Mouse (Mus musculus) MEL (cell line): ENCODE results near the gene Ksr1. TPM values are rescaled to one million over a fixed set of nuclear protein-coding genes. Genes with fewer than 3 reads are reported as not detected.

Source experiments
- DNase-seq: peaks from one replicate; pipeline ENCODE4 v3.0.0; 2011; ENCODE audit warnings: low read depth, low spot score
- H3K27ac ChIP-seq: 2 replicates; pipeline ENCODE4 v1.5.1; 2012; ENCODE audit warnings: low read depth, mild to moderate bottlenecking, control low read depth, low read length, moderate library complexity; ENCODE audit not compliant: control insufficient read depth
- H3K27me3 ChIP-seq, 2 experiments: fragments of 150-350 bp in 1 of 2; sonication (generic) in 1 of 2; 2 replicates each; pipeline ENCODE4 v1.6.1; 2012; ENCODE audit warnings: low read length in 2 of 2, mild to moderate bottlenecking in 2 of 2, improper control_type of control experiment in 1 of 2, moderate library complexity in 1 of 2; ENCODE audit not compliant: insufficient read depth in 2 of 2, control insufficient read depth in 1 of 2
- H3K36me3 ChIP-seq, 2 experiments: 2 replicates each; pipeline ENCODE4 v1.6.1; 2012 to 2014; ENCODE audit warnings: low read length in 2 of 2, improper control_type of control experiment in 1 of 2, inconsistent platforms in 1 of 2, mild to moderate bottlenecking in 1 of 2; ENCODE audit not compliant: insufficient read depth in 2 of 2, control insufficient read depth in 1 of 2
- H3K4me1 ChIP-seq, 2 experiments: fragments of 150-350 bp in 1 of 2; sonication (generic) in 1 of 2; 2 replicates each; pipeline ENCODE4 v1.6.1; 2012; ENCODE audit warnings: low read length in 2 of 2, improper control_type of control experiment in 1 of 2, mild to moderate bottlenecking in 1 of 2; ENCODE audit not compliant: insufficient read depth in 2 of 2, control insufficient read depth in 1 of 2
- H3K4me3 ChIP-seq, 2 experiments: fragments of 150-350 bp in 1 of 2; sonication (generic) in 1 of 2; 2 replicates each; pipeline ENCODE4 v1.5.1; 2012; ENCODE audit warnings: low read depth in 2 of 2, low read length in 2 of 2, mild to moderate bottlenecking in 2 of 2, moderate library complexity in 2 of 2, control low read depth in 1 of 2, improper control_type of control experiment in 1 of 2; ENCODE audit not compliant: control insufficient read depth in 1 of 2, insufficient read depth in 1 of 2
- H3K79me2 ChIP-seq: 2 replicates; pipeline ENCODE4 v1.6.1; 2012; ENCODE audit warnings: mild to moderate bottlenecking, low read length, moderate library complexity; ENCODE audit not compliant: control insufficient read depth, poor library complexity, insufficient read depth
- H3K9ac ChIP-seq: 2 replicates; pipeline ENCODE4 v1.6.1; 2012; ENCODE audit warnings: low read depth, mild to moderate bottlenecking, control low read depth, low read length, moderate library complexity; ENCODE audit not compliant: control insufficient read depth, poor library complexity, severe bottlenecking
- H3K9me3 ChIP-seq: fragments of 150-350 bp; sonication (generic); replicated peaks from 2 replicates; pipeline ENCODE4 v1.6.1; 2012; ENCODE audit warnings: mild to moderate bottlenecking, low read length, improper control_type of control experiment, moderate library complexity; ENCODE audit not compliant: insufficient read depth
- BHLHE40 ChIP-seq: IDR thresholded peaks from 2 replicates; pipeline ENCODE4 v1.6.1; 2012; ENCODE audit warnings: low read depth, mild to moderate bottlenecking, inconsistent platforms, low read length, improper control_type of control experiment, borderline replicate concordance
- CHD2 ChIP-seq: IDR thresholded peaks from 2 replicates; pipeline ENCODE4 v1.6.1; 2011; ENCODE audit warnings: low read length, improper control_type of control experiment
- CTCF ChIP-seq, 3 experiments: IDR thresholded peaks in 2 of 3; conservative IDR thresholded peaks in 1 of 3; 2 replicates each; pipeline ENCODE4 v1.5.1; 2011 to 2012; ENCODE audit warnings: low read length in 3 of 3, low read depth in 2 of 3, mild to moderate bottlenecking in 2 of 3, improper control_type of control experiment in 1 of 3, inconsistent platforms in 1 of 3, mixed read lengths in 1 of 3, moderate library complexity in 1 of 3; ENCODE audit not compliant: control insufficient read depth in 1 of 3, insufficient read depth in 1 of 3, poor library complexity in 1 of 3, severe bottlenecking in 1 of 3
- EP300 ChIP-seq, 2 experiments: IDR thresholded peaks; 2 replicates each; pipeline ENCODE4 v1.6.1; 2011; ENCODE audit warnings: improper control_type of control experiment in 2 of 2, low read length in 2 of 2, low read depth in 1 of 2, mild to moderate bottlenecking in 1 of 2
- GATA1 ChIP-seq: IDR thresholded peaks from 2 replicates; pipeline ENCODE4 v1.6.1; 2011; ENCODE audit warnings: low read depth, low read length, improper control_type of control experiment
- MAX ChIP-seq: IDR thresholded peaks from 2 replicates; pipeline ENCODE4 v1.6.1; 2011; ENCODE audit warnings: low read length, improper control_type of control experiment
- MAZ ChIP-seq: IDR thresholded peaks from 2 replicates; pipeline ENCODE4 v1.6.1; 2012; ENCODE audit warnings: low read depth, mild to moderate bottlenecking, inconsistent platforms, low read length, improper control_type of control experiment
- MEF2A ChIP-seq: IDR thresholded peaks from 2 replicates; pipeline ENCODE4 v1.6.1; 2014; ENCODE audit warnings: low read depth, mild to moderate bottlenecking, inconsistent platforms, low read length, improper control_type of control experiment; ENCODE audit not compliant: poor library complexity, insufficient replicate concordance, severe bottlenecking; ENCODE audit errors: extremely low read depth
- MYC ChIP-seq: IDR thresholded peaks from 2 replicates; pipeline ENCODE4 v1.6.1; 2011; ENCODE audit warnings: low read depth, mild to moderate bottlenecking, low read length, improper control_type of control experiment, moderate library complexity
- NELFE ChIP-seq: IDR thresholded peaks from 2 replicates; pipeline ENCODE4 v1.6.1; 2011; ENCODE audit warnings: low read depth, low read length, improper control_type of control experiment
- POLR2AphosphoS5 ChIP-seq: IDR thresholded peaks from 2 replicates; pipeline ENCODE4 v1.6.1; 2012; ENCODE audit warnings: low read depth, borderline replicate concordance, mild to moderate bottlenecking, inconsistent platforms, low read length, moderate library complexity, mixed read lengths
- RAD21 ChIP-seq: IDR thresholded peaks from 2 replicates; pipeline ENCODE4 v1.6.1; 2011; ENCODE audit warnings: mild to moderate bottlenecking, low read depth, low read length, improper control_type of control experiment
- ZMIZ1 ChIP-seq: IDR thresholded peaks from 2 replicates; pipeline ENCODE4 v1.6.1; 2012; ENCODE audit warnings: low read depth, mild to moderate bottlenecking, inconsistent platforms, low read length, improper control_type of control experiment, moderate library complexity
- ZNF384 ChIP-seq: IDR thresholded peaks from 2 replicates; pipeline ENCODE4 v1.6.1; 2012; ENCODE audit warnings: low read depth, mild to moderate bottlenecking, inconsistent platforms, low read length, improper control_type of control experiment
- polyA plus RNA-seq, 2 experiments: library from polyadenylated mRNA; stranded (reverse) in 1 of 2; unstranded in 1 of 2; fragments of >175 nt in 1 of 2; fragments of >200 nt in 1 of 2; gene quantifications; 2 replicates each; pipeline versions ENCODE4 v1.2.1 to v1.2.4; 2012; ENCODE audit warnings: low replicate concordance in 2 of 2, low read depth in 1 of 2; ENCODE audit not compliant: insufficient read length in 2 of 2, insufficient read depth in 1 of 2, missing spikeins in 1 of 2
- total RNA-seq: library from RNA; depleted of rRNA; stranded (reverse); fragments of 300-350 nt; gene quantifications from 2 replicates; pipeline ENCODE4 v1.2.3, GENCODE M21; 2012

Ksr1 gene
- total and polyA plus RNA-seq, 3 experiments, result 9.7 to 18.4 TPM; not detected in 1

GRCm38 (mm10) chr11:79139878-79140510 is 6.2 kb downstream of the Ksr1 start:
- H3K79me2 ChIP-seq, result peaks cover 22% of the 10 kb centered on the region; the same call in 1 of the 2 replicates
- H3K4me3 ChIP-seq, result no peak overlapping the region
- DNase-seq, result no peak
- no peaks in the 10 kb centered on the region for H3K9me3 ChIP-seq
- no peaks in the 10 kb centered on the region for H3K27me3 ChIP-seq
- no peak overlapping the region for H3K27ac ChIP-seq
- TF ChIP-seq ZNF384 (peak; percentile 40; the same call in 1 of the 2 replicates), MAX (no peak), GATA1 (no peak)
- TF ChIP-seq, all 39 proteins: peak for 1
- no peak overlapping the region for H3K9ac ChIP-seq
- H3K4me1 ChIP-seq, result peaks cover 14 to 31% of the 10 kb centered on the region in 2 experiments
- H3K36me3 ChIP-seq, result peaks cover 0 to 15% of the 10 kb centered on the region in 2 experiments; a peak in 2 of 4 replicates

- Histone ChIP-seq H3K36me3 (peaks cover 0 to 7% of the 10 kb centered on the region in 2 experiments; a peak in 2 of 4 replicates), H3K9ac (no peak overlapping the region), H3K4me1 (peaks cover 12 to 19% of the 10 kb centered on the region in 2 experiments), H3K27ac (no peak overlapping the region), H3K27me3 (no peaks in the 10 kb centered on the region), H3K79me2 (peaks cover 14% of the 10 kb centered on the region; the same call in 1 of the 2 replicates), H3K9me3 (no peaks in the 10 kb centered on the region), H3K4me3 (no peak overlapping the region)
- TF ChIP-seq MEF2A (no peak), ZMIZ1 (no peak), POLR2AphosphoS5 (no peak), CTCF (IDR thresholded peaks at IDR 0.05 in 2 of 3, conservative IDR thresholded peaks at IDR 0.05 in 1 of 3; ENCODE audit: control insufficient read depth in 1 of 3, insufficient read depth in 1 of 3, low read depth in 2 of 3, low read length in 3 of 3, poor library complexity in 1 of 3, severe bottlenecking in 1 of 3) (no peak), BHLHE40 (no peak), RAD21 (no peak), EP300 (IDR thresholded peaks at IDR 0.05; ENCODE audit: low read depth in 1 of 2, low read length in 2 of 2) (no peak)
- DNase-seq, result no peak
Observed at GRCm38 (mm10) chr11:79138621-79139020, 7.6 kb downstream of the Ksr1 start.

- Histone ChIP-seq H3K4me1 (peaks cover 10 to 11% of the 10 kb centered on the region in 2 experiments), H3K79me2 (peaks cover 10% of the 10 kb centered on the region; the same call in 1 of the 2 replicates), H3K4me3 (no peak overlapping the region), H3K36me3 (peaks cover 0 to 7% of the 10 kb centered on the region in 2 experiments; a peak in 2 of 4 replicates), H3K27me3 (no peaks in the 10 kb centered on the region), H3K9me3 (no peaks in the 10 kb centered on the region), H3K27ac (no peak overlapping the region), H3K9ac (no peak overlapping the region)
- DNase-seq, result no peak
- TF ChIP-seq NELFE (no peak), MAZ (no peak), GATA1 (no peak), MYC (no peak), CHD2 (no peak), RAD21 (no peak)
Observed at GRCm38 (mm10) chr11:79137245-79137644, 9.0 kb downstream of the Ksr1 start.
